Mouse (Mus musculus): ENCODE measurements around the gene Wnt8b. TPM values are rescaled to one million over a fixed set of nuclear protein-coding genes. Genes with fewer than 3 reads are reported as not detected.
"Not testable (repeated sequence)": the region's sequence is repeated elsewhere in the genome, so short reads cannot be mapped to it uniquely, and the experiment has no call there.

The Wnt8b gene
- total RNA-seq (2014; fragmentation: Nextera tagmentation) (not detected in 2 replicates), total RNA-seq (2017) (not detected in 2 replicates)

- no peak for ATAC-seq (replicated peaks; ENCODE audit: poor library complexity, severe bottlenecking)
Measured at GRCm38 (mm10) chr19:44493128-44493527, at the start of gene Wnt8b. Gene Wnt8b, plus strand, starts transcription at chr19:44493472.

GRCm38 (mm10) chr19:44445755-44446154 is 47.5 kb upstream of the Wnt8b start:
- no peak for ATAC-seq (replicated peaks; ENCODE audit: poor library complexity, severe bottlenecking)

- ATAC-seq (replicated peaks; ENCODE audit: poor library complexity, severe bottlenecking) = no peak
Measured at GRCm38 (mm10) chr19:44447927-44448326, 45.3 kb upstream of the Wnt8b start.

- no peak for ATAC-seq (replicated peaks; ENCODE audit: poor library complexity, severe bottlenecking)
Measured at GRCm38 (mm10) chr19:44454862-44455261, 38.4 kb upstream of the Wnt8b start.

GRCm38 (mm10) chr19:44455356-44455755 is 37.9 kb upstream of the Wnt8b start:
- ATAC-seq (replicated peaks; ENCODE audit: poor library complexity, severe bottlenecking) = no peak

GRCm38 (mm10) chr19:44457359-44458055 is 35.8 kb upstream of the Wnt8b start:
- no peak for ATAC-seq (replicated peaks; ENCODE audit: poor library complexity, severe bottlenecking)

- no peak for ATAC-seq (replicated peaks; ENCODE audit: poor library complexity, severe bottlenecking)
Measured at GRCm38 (mm10) chr19:44458696-44459095, 34.6 kb upstream of the Wnt8b start.

- no peak for ATAC-seq (replicated peaks; ENCODE audit: poor library complexity, severe bottlenecking)
Measured at GRCm38 (mm10) chr19:44460441-44460840, 32.8 kb upstream of the Wnt8b start.

GRCm38 (mm10) chr19:44461500-44461899 is 31.8 kb upstream of the Wnt8b start:
- no peak for ATAC-seq (replicated peaks; ENCODE audit: poor library complexity, severe bottlenecking)

GRCm38 (mm10) chr19:44462141-44462540 is 31.1 kb upstream of the Wnt8b start:
- no peak for ATAC-seq (replicated peaks; ENCODE audit: poor library complexity, severe bottlenecking)

- ATAC-seq (replicated peaks; ENCODE audit: poor library complexity, severe bottlenecking) = not testable (repeated sequence)
Measured at GRCm38 (mm10) chr19:44465960-44466525, 27.2 kb upstream of the Wnt8b start.

- peak; percentile 93 for ATAC-seq (replicated peaks; ENCODE audit: poor library complexity, severe bottlenecking)
Measured at GRCm38 (mm10) chr19:44474158-44474557, 19.1 kb upstream of the Wnt8b start.

- ATAC-seq (replicated peaks; ENCODE audit: poor library complexity, severe bottlenecking) = no peak
Measured at GRCm38 (mm10) chr19:44475268-44475667, 18.0 kb upstream of the Wnt8b start.

- ATAC-seq (replicated peaks; ENCODE audit: poor library complexity, severe bottlenecking) = no peak
Measured at GRCm38 (mm10) chr19:44476541-44476940, 16.7 kb upstream of the Wnt8b start.

- peak; percentile 100 for ATAC-seq (replicated peaks; ENCODE audit: poor library complexity, severe bottlenecking)
Measured at GRCm38 (mm10) chr19:44487266-44487665, 6.0 kb upstream of the Wnt8b start.

- peak; percentile 61 for ATAC-seq (replicated peaks; ENCODE audit: poor library complexity, severe bottlenecking)
Measured at GRCm38 (mm10) chr19:44496511-44496910, 3.2 kb downstream of the Wnt8b start.

GRCm38 (mm10) chr19:44496941-44497340 is 3.7 kb downstream of the Wnt8b start:
- no peak for ATAC-seq (replicated peaks; ENCODE audit: poor library complexity, severe bottlenecking)

GRCm38 (mm10) chr19:44498936-44499335 is 5.7 kb downstream of the Wnt8b start:
- no peak for ATAC-seq (replicated peaks; ENCODE audit: poor library complexity, severe bottlenecking)

GRCm38 (mm10) chr19:44500240-44500639 is 7.0 kb downstream of the Wnt8b start:
- ATAC-seq (replicated peaks; ENCODE audit: poor library complexity, severe bottlenecking) = no peak

- ATAC-seq (replicated peaks; ENCODE audit: poor library complexity, severe bottlenecking) = no peak
Measured at GRCm38 (mm10) chr19:44501925-44502324, 8.7 kb downstream of the Wnt8b start.

- no peak for ATAC-seq (replicated peaks; ENCODE audit: poor library complexity, severe bottlenecking)
Measured at GRCm38 (mm10) chr19:44502741-44503140, 9.5 kb downstream of the Wnt8b start.
